Mouse (Mus musculus) CH12.LX (cell line): Measurements from ENCODE around the gene Kcnk6.
A peak's percentile ranks its signal among the peaks of the same experiment; 100 is the strongest.

Experiments
- CTCF ChIP-seq, 2 experiments: IDR thresholded peaks in 1 of 2; conservative IDR thresholded peaks in 1 of 2; 2 replicates each; pipeline ENCODE4 v1.5.1; 2011 to 2012; ENCODE audit warnings: low read depth in 2 of 2, low read length in 2 of 2, improper control_type of control experiment in 1 of 2, inconsistent platforms in 1 of 2, mild to moderate bottlenecking in 1 of 2, moderate library complexity in 1 of 2
- HCFC1 ChIP-seq: IDR thresholded peaks from 2 replicates; pipeline ENCODE4 v1.6.1; 2012; ENCODE audit warnings: low read depth, mild to moderate bottlenecking, inconsistent platforms, low read length, improper control_type of control experiment
- MAFK ChIP-seq: IDR thresholded peaks from 2 replicates; pipeline ENCODE4 v1.6.1; 2011; ENCODE audit warnings: low read length, improper control_type of control experiment; ENCODE audit not compliant: insufficient replicate concordance
- MEF2A ChIP-seq: IDR thresholded peaks from 2 replicates; pipeline ENCODE4 v1.6.1; 2014; ENCODE audit warnings: low read depth, mild to moderate bottlenecking, inconsistent platforms, low read length, improper control_type of control experiment, borderline replicate concordance
- NELFE ChIP-seq: IDR thresholded peaks from 2 replicates; pipeline ENCODE4 v1.6.1; 2011; ENCODE audit warnings: low read depth, low read length, improper control_type of control experiment
- SMC3 ChIP-seq: IDR thresholded peaks from 2 replicates; pipeline ENCODE4 v1.6.1; 2011; ENCODE audit warnings: low read depth, low read length, improper control_type of control experiment

DNA sequence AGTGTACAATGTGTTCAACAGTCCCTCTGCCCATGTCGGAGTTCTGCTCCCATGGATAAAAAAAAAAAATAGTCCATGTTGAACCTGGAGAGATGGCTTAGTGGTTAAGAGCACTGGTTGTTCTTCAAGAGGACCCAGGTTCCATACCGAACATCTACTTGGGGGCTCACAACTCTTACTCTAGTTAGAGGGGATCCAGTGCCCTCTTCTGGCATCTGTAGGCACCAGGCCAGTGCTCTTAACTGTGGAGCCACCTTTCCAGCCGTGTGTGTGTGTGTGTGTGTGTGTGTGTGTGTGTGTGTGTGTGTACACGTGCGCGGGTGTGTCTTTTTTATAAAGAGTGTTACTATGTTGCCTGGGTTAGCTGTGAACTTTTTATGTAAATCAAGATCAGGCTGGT lies 29.7 kb downstream of the Kcnk6 start:
- TF ChIP-seq HCFC1 (no peak), CTCF (conservative IDR thresholded peaks at IDR 0.05 in 1 of 2, IDR thresholded peaks at IDR 0.05 in 1 of 2; ENCODE audit: low read depth in 2 of 2, low read length in 2 of 2) (peak in 1 of 2 experiments; percentile 51; a peak in 2 of 4 replicates), SMC3 (peak; percentile 50), NELFE (no peak), MAFK (no peak), MEF2A (no peak)
